Mouse (Mus musculus): ENCODE measurements around the gene Apip.

The Apip gene

GRCm38 (mm10) chr2:103089521-103089920 lies 16.0 kb downstream of the Apip start:
- DNase-seq (ENCODE audit: low read depth in 2 of 2, low spot score in 2 of 2) = no peak

- no peak for DNase-seq (ENCODE audit: low read depth in 2 of 2, low spot score in 2 of 2)
Measured at GRCm38 (mm10) chr2:103102595-103102994, 29.1 kb downstream of the Apip start.

GRCm38 (mm10) chr2:103106172-103106571 lies 32.7 kb downstream of the Apip start:
- no peak for DNase-seq (ENCODE audit: low read depth in 2 of 2, low spot score in 2 of 2)

GRCm38 (mm10) chr2:103111669-103112068 lies 38.2 kb downstream of the Apip start:
- no peak for DNase-seq (ENCODE audit: low read depth in 2 of 2, low spot score in 2 of 2)

- no peak for DNase-seq (ENCODE audit: low read depth in 2 of 2, low spot score in 2 of 2)
Measured at GRCm38 (mm10) chr2:103117212-103117611, 43.7 kb downstream of the Apip start.

GRCm38 (mm10) chr2:103118324-103119196 lies 45.1 kb downstream of the Apip start:
- no peak for DNase-seq (ENCODE audit: low read depth in 2 of 2, low spot score in 2 of 2)

- DNase-seq (ENCODE audit: low read depth in 2 of 2, low spot score in 2 of 2) = no peak
Measured at GRCm38 (mm10) chr2:103119197-103119854, 45.9 kb downstream of the Apip start.

- DNase-seq (ENCODE audit: low read depth in 2 of 2, low spot score in 2 of 2) = no peak
Measured at GRCm38 (mm10) chr2:103129676-103130075, 56.2 kb downstream of the Apip start.

- no peak for DNase-seq (ENCODE audit: low read depth in 2 of 2, low spot score in 2 of 2)
Measured at GRCm38 (mm10) chr2:103131145-103131544, 57.7 kb downstream of the Apip start.

- no peak for DNase-seq (ENCODE audit: low read depth in 2 of 2, low spot score in 2 of 2)
Measured at GRCm38 (mm10) chr2:103138529-103139265, 65.2 kb downstream of the Apip start.

All from CD8-positive naive resting alpha-beta T cell, adult 2 months (primary cell).